Mouse (Mus musculus): ENCODE measurements at regions not wholly inside any gene's neighbourhood (a gene's known extent, or its start where the extent isn't known, plus 50 kb on each side); places are given as distances from the start of the nearest gene placed in this dataset.

DNA sequence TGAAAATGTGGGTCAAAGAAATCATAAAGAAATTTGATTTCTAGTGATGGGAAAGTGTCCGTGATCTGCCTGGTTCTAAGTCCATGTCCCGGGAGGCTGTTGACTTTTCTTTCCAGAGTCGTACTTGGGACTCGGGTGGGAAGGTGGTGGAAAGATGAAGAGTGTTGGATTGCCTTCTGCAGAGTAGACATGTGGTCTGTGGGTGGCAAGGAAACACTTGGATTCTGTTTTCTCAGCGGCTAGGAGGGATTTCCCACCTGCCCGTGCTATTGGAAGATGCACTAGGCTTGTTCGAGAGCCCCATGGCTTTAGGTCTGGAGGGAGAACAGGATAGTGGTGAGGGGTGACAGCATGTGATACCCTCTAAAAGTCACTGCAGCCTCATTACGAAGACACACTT is 379.7 kb downstream of the Sox2 start:
- TF ChIP-seq POLR2A (IDR thresholded peaks at IDR 0.05; ENCODE audit: control insufficient read depth, extremely low read depth, insufficient read depth, low read length, poor library complexity) (no peak), CTCF (IDR thresholded peaks at IDR 0.05; ENCODE audit: borderline replicate concordance, control insufficient read depth, extremely low read depth, insufficient read depth, low read length, poor library complexity) (no peak)
